Mouse (Mus musculus): ENCODE measurements around the gene Myrfl.

DNA sequence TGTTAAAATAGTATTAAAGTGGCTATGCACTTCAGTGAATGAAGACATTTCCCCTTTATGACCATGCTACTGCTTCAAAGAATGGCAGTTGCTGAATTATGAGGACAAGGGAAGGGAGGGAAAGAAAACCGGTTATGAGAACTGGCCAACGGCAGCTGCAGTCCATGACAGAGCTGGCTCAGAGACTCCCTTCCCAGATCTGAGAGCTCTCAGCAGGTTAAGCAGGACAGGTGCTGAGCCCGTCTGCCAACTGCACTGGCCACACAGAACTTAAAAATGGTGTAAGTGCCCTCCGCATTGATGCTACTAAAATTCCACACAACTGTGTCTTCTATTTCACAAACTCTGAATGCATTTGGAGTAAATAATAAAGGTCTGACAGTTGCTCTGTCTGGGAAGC is 19.3 kb downstream of the Myrfl start:
- TF ChIP-seq CTCF (IDR thresholded peaks at IDR 0.05; ENCODE audit: low read depth, low read length): no peak
- no peak for TF ChIP-seq POLR2A (IDR thresholded peaks at IDR 0.05; ENCODE audit: extremely low read depth, insufficient read depth, low read length)

Data from liver, adult 2 months (tissue).